Mouse (Mus musculus) stomach, postnatal 0 days (tissue): Measurements from ENCODE around the gene Slc16a13. TPM values are rescaled to one million over a fixed set of nuclear protein-coding genes. Genes with fewer than 3 reads are reported as not detected.

ENCODE experiments used
- ATAC-seq: fragments of 200-750 bp; cut with Nextera tagmentation; 2 replicates; pipeline ENCODE4 v1.8.0; 2017; ENCODE audit not compliant: low FRiP score, low TSS enrichment
- DNase-seq: peaks from one replicate; pipeline ENCODE4 v3.0.0-alpha.2; 2016; ENCODE audit warnings: low spot score
- H3K27ac ChIP-seq: fragments of 300-500 bp; sonication (generic); replicated peaks from 2 replicates; pipeline ENCODE4 v1.5.1; 2014; ENCODE audit warnings: mild to moderate bottlenecking, control low read depth
- H3K27me3 ChIP-seq: fragments of 300-500 bp; sonication (generic); 2 replicates; pipeline ENCODE4 v1.6.1; 2014; ENCODE audit warnings: low read length; ENCODE audit not compliant: control insufficient read depth, insufficient read depth
- H3K36me3 ChIP-seq: fragments of 300-500 bp; sonication (generic); 2 replicates; pipeline ENCODE4 v1.6.1; 2014; ENCODE audit warnings: low read length, mixed read lengths; ENCODE audit not compliant: control insufficient read depth, insufficient read depth
- H3K4me1 ChIP-seq: fragments of 300-500 bp; sonication (generic); replicated peaks from 2 replicates; pipeline ENCODE4 v1.6.1; 2014; ENCODE audit warnings: antibody characterized with exemption; ENCODE audit not compliant: control insufficient read depth, insufficient read depth
- H3K4me2 ChIP-seq: fragments of 300-500 bp; sonication (generic); replicated peaks from 2 replicates; pipeline ENCODE4 v1.6.1; 2014; ENCODE audit warnings: low read depth, mild to moderate bottlenecking, control low read depth, moderate library complexity
- H3K4me3 ChIP-seq: fragments of 300-500 bp; sonication (generic); 2 replicates; pipeline ENCODE4 v1.5.1; 2014; ENCODE audit warnings: low read depth, low read length, control low read depth
- H3K9ac ChIP-seq: fragments of 300-500 bp; sonication (generic); 2 replicates; pipeline ENCODE4 v1.6.1; 2014; ENCODE audit warnings: mild to moderate bottlenecking, low read length, control low read depth, mixed read lengths
- H3K9me3 ChIP-seq: fragments of 300-500 bp; sonication (generic); 2 replicates; pipeline ENCODE4 v1.6.1; 2016; ENCODE audit warnings: low read length; ENCODE audit not compliant: control insufficient read depth
- CTCF ChIP-seq: IDR thresholded peaks from 2 replicates; pipeline ENCODE4 v1.5.1; 2016; ENCODE audit warnings: antibody characterized with exemption, low read depth, mild to moderate bottlenecking, moderate library complexity
- EP300 ChIP-seq: optimal IDR thresholded peaks from 2 replicates; pipeline ENCODE3; 2016; ENCODE audit warnings: antibody characterized with exemption
- WGBS: fragments of 180-500 bp; shearing (Covaris S2); extraction: QIAGEN DNeasy Blood & Tissue Kit; methylation state at CpG from one replicate; pipeline ENCODE4 v1.1.7; 2014; 5-methylcytosine and 5-hydroxymethylcytosine counted together
- polyA plus RNA-seq: library from polyadenylated mRNA; unstranded; fragments of >200 nt; fragmentation: Nextera tagmentation; extraction: Ambion mirVana; gene quantifications from 2 replicates; pipeline ENCODE4 v1.2.1, GENCODE M21; 2015

The Slc16a13 gene
- polyA plus RNA-seq, 1 experiment from 2014 or later: 6.1 TPM

DNA sequence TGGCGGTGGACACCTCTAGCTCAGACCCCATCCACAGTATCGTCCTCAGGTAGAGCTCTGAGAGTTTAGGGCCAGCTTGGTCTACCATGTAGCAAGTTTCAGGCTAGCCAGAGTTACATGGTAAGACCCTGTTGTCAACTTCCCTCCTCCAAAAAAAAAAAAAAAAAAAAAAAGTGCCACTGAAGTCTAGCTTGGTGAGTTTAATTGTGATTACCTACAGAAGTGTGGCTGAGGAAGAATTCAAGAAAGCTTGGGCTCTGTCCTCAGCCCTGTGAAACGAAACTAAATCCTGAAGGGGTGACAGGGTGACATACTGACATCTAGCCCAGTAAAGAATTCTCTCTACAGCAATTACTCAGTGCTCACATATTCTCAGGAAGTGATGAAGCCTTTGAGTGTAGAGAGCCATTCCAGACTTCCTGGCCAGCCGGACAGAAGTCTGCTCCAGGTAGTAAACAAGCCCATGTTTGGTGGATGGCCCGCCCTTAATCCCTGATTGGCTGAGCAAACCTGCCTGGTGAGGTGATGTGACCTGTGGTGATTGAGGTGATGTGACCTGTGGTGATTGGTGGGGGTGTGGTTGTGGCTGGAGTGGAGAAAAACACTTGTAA lies 12.0 kb downstream of the Slc16a13 start:
- Histone ChIP-seq H3K4me3 (no peak overlapping the region), H3K9ac (no peak overlapping the region), H3K27me3 (no peaks in the 10 kb centered on the region), H3K4me1 (no peaks in the 10 kb centered on the region), H3K27ac (no peak overlapping the region), H3K4me2 (no peak overlapping the region), H3K9me3 (no peaks in the 10 kb centered on the region), H3K36me3 (no peaks in the 10 kb centered on the region)
- DNase-seq: no peak
- TF ChIP-seq CTCF: no peak
- no peak for TF ChIP-seq EP300
- WGBS: 68% methylated on average over 5 of the region's 5 CpGs
- ATAC-seq: peak; percentile 45; the same call in 1 of the 2 replicates

DNA sequence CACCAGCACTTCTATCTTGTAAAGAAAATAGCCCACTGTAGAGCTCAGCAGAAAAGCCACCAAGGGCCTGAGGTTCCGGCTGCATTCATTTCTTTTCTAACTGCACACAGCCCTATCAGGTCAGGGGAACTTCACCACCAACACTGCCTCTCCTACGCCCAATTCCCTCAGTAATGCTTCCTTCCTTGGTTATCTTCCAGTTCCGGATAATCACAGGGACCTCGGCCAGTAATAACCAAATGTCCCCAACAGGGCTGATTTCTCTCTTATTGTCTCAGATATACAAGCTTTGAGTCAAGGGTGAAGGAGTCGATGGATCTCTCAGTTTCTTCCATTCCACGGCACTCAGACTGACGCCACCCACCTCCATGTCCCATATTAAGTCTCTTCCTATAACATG lies 13.6 kb downstream of the Slc16a13 start:
- Histone ChIP-seq H3K4me1 (no peaks in the 10 kb centered on the region), H3K9ac (no peak overlapping the region), H3K9me3 (no peaks in the 10 kb centered on the region), H3K4me3 (no peak overlapping the region), H3K27ac (no peak overlapping the region), H3K4me2 (no peak overlapping the region), H3K27me3 (no peaks in the 10 kb centered on the region), H3K36me3 (no peaks in the 10 kb centered on the region)
- no peak for DNase-seq
- TF ChIP-seq EP300 (no peak), CTCF (no peak)
- WGBS: 73% methylated on average over 7 of the region's 7 CpGs
- ATAC-seq: no peak

DNA sequence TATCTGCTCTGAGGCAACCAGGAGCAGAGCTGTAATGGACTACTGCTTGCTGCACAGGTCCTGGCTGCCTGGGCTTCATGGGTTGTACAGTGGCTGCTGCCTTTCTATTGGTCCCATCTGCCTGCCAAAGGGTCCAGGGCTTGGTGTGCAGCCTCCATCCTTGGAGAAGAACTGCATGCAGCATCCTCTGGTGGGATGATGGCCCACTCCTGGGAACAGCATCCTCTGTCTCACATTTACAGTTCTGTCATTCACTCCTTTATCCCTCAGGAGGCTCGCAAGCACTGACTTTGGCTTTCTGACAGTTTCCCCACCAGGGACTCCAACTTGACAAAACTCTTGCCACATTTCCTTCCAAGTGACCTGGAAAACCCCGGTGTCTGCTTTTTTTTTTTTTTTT lies 14.1 kb downstream of the Slc16a13 start:
- DNase-seq (no peak), ATAC-seq (no peak)
- no peak for TF ChIP-seq CTCF
- TF ChIP-seq EP300: no peak
- no peaks in the 10 kb centered on the region for H3K9me3 ChIP-seq
- H3K4me3 ChIP-seq: no peak overlapping the region
- no peak overlapping the region for H3K9ac ChIP-seq
- H3K4me2 ChIP-seq: no peak overlapping the region
- 77% methylated on average over 2 of the region's 2 CpGs for WGBS
- H3K27ac ChIP-seq: no peak overlapping the region
- no peaks in the 10 kb centered on the region for H3K4me1 ChIP-seq
- H3K27me3 ChIP-seq: no peaks in the 10 kb centered on the region
- no peaks in the 10 kb centered on the region for H3K36me3 ChIP-seq

DNA sequence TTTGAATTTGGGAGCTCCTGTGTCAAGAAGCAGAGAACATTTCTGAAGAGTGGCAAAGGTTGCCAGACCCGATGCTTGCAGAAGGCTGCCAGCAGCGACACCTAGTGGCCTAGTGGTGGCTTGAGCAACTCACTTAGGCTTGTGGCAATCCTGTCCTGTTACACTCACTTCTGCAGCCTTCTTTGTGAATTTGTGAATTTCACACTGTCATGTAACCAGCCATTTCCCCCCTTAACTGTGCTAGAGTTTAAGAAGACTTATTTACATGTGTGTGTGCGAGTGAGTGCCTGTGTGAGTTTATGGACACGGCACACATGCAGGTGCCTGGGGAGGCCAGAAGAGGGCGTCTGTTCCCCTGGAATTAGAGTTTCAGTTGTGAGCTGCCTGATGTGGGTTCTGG lies 19.2 kb downstream of the Slc16a13 start:
- Histone ChIP-seq H3K27ac (no peak overlapping the region), H3K27me3 (no peaks in the 10 kb centered on the region), H3K36me3 (no peaks in the 10 kb centered on the region), H3K4me1 (no peaks in the 10 kb centered on the region), H3K9me3 (no peaks in the 10 kb centered on the region), H3K4me3 (no peak overlapping the region), H3K9ac (no peak overlapping the region), H3K4me2 (no peak overlapping the region)
- peak; percentile 70; the same call in 1 of the 2 replicates for ATAC-seq
- TF ChIP-seq EP300 (no peak), CTCF (peak; percentile 93)
- DNase-seq: peak; percentile 87
- WGBS: 34% methylated on average over 5 of the region's 5 CpGs

DNA sequence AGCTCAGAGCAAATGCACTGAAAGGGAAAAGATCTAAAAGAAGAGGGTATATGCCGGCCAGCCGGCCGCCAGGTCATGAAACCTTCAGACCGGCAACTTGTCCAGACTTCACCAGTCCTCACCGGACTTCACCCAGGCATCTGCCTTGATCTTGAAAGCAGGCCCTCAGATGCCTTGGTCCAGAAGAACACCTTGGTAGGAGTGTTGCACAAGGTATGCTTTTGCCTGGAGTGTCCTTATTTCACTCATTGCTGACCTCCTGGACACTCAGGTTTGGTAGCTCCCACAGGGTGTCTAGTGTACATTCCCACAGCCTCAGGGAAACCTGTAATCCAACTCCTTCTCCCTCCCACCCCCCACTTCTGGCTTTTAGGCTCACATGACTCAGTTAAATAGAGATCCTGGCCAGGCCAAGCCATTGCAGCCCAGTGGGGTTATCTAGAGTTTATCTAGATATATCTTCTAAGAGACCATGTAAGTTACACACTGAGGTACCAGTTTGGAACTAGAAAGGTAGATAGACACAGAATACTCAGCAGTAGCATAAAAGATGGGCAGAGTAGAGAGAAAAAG lies 20.7 kb downstream of the Slc16a13 start:
- Histone ChIP-seq H3K4me3 (no peak overlapping the region), H3K27ac (peak overlapping the region; percentile 50), H3K27me3 (no peaks in the 10 kb centered on the region), H3K36me3 (no peaks in the 10 kb centered on the region), H3K9me3 (no peaks in the 10 kb centered on the region), H3K9ac (no peak overlapping the region), H3K4me2 (no peak overlapping the region), H3K4me1 (no peaks in the 10 kb centered on the region)
- no peak for DNase-seq
- ATAC-seq: no peak
- TF ChIP-seq CTCF: no peak
- no peak for TF ChIP-seq EP300
- 87% methylated on average over 5 of the region's 5 CpGs for WGBS

DNA sequence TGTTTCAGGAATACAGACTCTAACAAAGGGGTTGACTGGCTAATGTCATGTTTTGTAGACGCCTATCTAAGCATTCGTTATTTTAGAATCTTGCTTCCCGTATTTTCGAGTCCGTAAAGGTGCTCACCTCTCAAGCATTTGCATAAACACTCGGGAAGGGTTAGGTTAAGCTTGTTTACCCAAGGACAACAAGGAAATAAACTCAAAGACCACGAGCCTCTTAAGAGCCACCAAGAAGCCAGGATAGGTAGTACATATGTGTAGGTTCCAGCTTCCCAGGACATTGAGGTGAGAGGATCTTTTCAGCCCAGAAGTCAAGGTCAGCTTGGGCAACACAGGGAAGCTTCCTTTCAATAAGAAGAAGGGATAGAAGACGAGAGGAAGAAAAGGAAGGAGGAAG lies 21.8 kb downstream of the Slc16a13 start:
- 0 out of 2 replicates have a peak overlapping the region, but pooled peaks have one; percentile 8 for H3K27ac ChIP-seq
- no peak for TF ChIP-seq CTCF
- TF ChIP-seq EP300: no peak
- H3K9me3 ChIP-seq: no peaks in the 10 kb centered on the region
- H3K4me2 ChIP-seq: no peak overlapping the region
- no peaks in the 10 kb centered on the region for H3K36me3 ChIP-seq
- DNase-seq (no peak), ATAC-seq (no peak)
- H3K4me3 ChIP-seq: no peak overlapping the region
- H3K27me3 ChIP-seq: no peaks in the 10 kb centered on the region
- WGBS: 73% methylated on average over 8 of the region's 8 CpGs
- no peaks in the 10 kb centered on the region for H3K4me1 ChIP-seq
- no peak overlapping the region; the same call in 1 of the 2 replicates for H3K9ac ChIP-seq
